Mouse (Mus musculus): Measurements from ENCODE around the gene Gm4559.
"Not testable (repeated sequence)": the region's sequence is repeated elsewhere in the genome, so short reads cannot be mapped to it uniquely, and the experiment has no call there.

The Gm4559 gene

DNA sequence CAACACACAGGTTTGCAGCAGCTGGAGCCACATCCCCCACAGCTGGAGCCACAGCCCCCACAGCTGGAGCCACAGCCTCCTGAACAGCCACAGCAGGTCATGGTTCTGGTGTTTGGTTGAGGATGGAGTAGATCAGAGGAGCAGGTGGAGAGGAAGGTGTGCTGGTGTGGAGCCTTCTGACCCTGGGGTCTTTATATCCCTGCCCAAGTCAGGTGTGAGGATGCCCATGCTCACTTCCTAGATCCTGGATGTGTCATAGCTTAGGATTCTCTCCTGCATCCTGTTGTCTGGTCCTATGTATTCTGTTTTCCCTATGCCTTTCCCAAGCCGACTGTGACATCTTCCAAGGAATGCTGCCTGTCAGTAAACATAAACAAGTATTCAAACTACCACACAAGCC is 15.9 kb downstream of the Gm4559 start, which contains the start of gene Gm2431:
Gene Gm2431, minus strand, starts transcription at position 101 of the 400 bp plus-strand sequence.
- not testable (repeated sequence) for DNase-seq

- no peak for DNase-seq
Observed at GRCm38 (mm10) chr7:142255517-142255916, 18.6 kb downstream of the Gm4559 start.

- DNase-seq, result peak; percentile 5
Observed at GRCm38 (mm10) chr7:142249824-142250223, 24.3 kb downstream of the Gm4559 start.

- DNase-seq, result no peak
Observed at GRCm38 (mm10) chr7:142240978-142241377, 33.2 kb downstream of the Gm4559 start, which contains the start of gene Gm40460. TSS of gene Gm40460 (minus strand) at chr7:142241078.

DNA sequence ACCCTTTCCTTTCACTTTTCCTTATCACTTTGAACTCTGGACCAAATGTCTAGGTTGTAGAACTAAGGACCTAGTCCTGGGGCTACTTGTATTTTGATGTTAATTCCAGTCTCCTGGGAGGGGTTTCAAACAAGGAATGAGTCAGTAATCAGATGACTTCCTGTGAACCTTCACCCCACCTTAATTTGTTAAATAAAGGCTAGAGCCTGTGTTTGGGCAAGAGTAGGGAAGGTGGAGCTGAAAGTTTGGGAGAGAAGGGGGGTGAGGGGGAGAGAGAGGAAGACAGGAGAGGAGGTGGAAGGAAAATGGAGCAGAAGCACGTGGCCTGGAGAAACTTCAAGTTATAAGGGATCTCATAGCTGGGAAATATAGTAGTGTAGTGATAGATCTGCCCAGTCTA is 42.6 kb downstream of the Gm4559 start:
- DNase-seq, result no peak

DNA sequence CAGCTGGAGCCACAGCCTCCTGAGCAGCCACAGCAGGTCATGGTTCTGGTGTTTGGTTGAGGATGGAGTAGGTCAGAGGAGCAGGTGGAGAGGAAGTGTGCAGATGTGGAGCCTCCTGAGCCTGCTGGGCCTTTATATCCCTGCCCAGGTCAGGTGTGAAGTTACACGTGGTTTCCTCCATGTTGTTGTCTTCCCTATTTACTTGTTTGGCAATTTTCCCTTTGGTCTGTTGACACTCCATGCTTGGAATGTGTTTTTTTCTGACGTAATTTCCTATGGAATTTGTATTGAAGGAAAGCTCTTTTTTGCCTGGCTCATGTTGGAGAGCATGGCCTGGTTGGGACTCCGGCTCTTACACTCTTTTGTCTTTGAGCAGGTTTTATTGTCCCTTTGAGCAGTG is 44.3 kb downstream of the Gm4559 start, which contains the start of gene Krtap5-5:
Gene Krtap5-5, minus strand, starts transcription at position 101 of the 400 bp plus-strand sequence.
- DNase-seq, result not testable (repeated sequence)

DNA sequence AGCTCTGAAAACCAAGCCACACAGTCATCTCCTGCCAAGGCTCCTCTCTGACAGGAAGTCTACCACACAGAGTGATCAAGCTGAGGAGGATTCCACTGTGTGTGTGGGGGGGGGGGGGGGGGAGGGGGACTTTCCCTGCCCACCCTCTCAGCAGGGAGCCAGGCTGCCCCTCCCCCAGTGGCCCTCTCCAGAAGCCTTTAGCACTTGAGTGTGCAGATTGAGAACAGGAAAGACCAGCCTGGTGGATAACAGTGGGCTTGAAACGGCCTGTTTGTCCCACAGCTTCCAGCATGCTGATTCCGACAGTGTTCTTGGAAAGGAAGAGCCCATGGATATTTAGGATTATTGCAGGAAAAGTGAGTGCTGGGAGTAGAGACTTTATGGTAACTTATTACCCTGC is 49.6 kb downstream of the Gm4559 start:
- peak; percentile 4 for DNase-seq

Data from liver (tissue).